Mouse (Mus musculus): ENCODE measurements at regions not wholly inside any gene's neighbourhood (a gene's known extent, or its start where the extent isn't known, plus 50 kb on each side); places are given as distances from the start of the nearest gene placed in this dataset.

DNA sequence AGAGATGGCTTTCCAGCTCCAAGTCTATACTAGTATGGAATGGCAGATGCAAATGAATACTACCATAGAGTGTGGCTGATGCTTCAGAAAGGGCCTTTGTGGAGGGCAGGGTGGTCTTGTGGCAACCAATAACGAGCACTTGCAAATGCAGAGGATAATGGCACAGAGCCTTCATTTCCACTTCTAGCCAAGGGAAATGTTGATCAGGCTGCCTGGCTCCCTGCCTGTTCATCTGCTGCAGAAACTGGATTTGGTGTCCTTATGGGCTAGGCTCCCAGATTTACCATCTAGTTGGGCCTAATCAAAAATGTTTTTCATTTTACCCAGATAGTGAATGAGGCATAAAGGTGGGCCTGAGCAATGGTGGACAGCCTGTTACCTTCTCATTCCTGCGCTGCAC lies 110.7 kb upstream of the Dab1 start:
- no peak for DNase-seq (ENCODE audit: low spot score)
- ATAC-seq (ENCODE audit: low read depth) = no peak
- no peak overlapping the region for H3K27ac ChIP-seq (replicated peaks; ENCODE audit: low read depth, low read length)
- no peaks in the 10 kb centered on the region for H3K27me3 ChIP-seq (replicated peaks; ENCODE audit: control insufficient read depth, insufficient read depth, low read length)
- no peaks in the 10 kb centered on the region for H3K36me3 ChIP-seq (ENCODE audit: control insufficient read depth, insufficient read depth, low read length)
- 57% methylated on average over 2 of the region's 2 CpGs for WGBS
- H3K4me3 ChIP-seq (ENCODE audit: low read depth, low read length) = no peak overlapping the region
- H3K9me3 ChIP-seq (ENCODE audit: control insufficient read depth, low read length) = no peaks in the 10 kb centered on the region
- no peaks in the 10 kb centered on the region for H3K4me1 ChIP-seq (ENCODE audit: control insufficient read depth, insufficient read depth, low read length)
- no peak overlapping the region for H3K4me2 ChIP-seq (ENCODE audit: low read depth, low read length)
- no peak overlapping the region for H3K9ac ChIP-seq (ENCODE audit: low read depth, low read length)

GRCm38 (mm10) chr4:103512901-103513300 lies 106.3 kb upstream of the Dab1 start:
- H3K4me1 ChIP-seq (ENCODE audit: control insufficient read depth, insufficient read depth, low read length) = no peaks in the 10 kb centered on the region
- H3K27me3 ChIP-seq (replicated peaks; ENCODE audit: control insufficient read depth, insufficient read depth, low read length) = no peaks in the 10 kb centered on the region
- ATAC-seq (ENCODE audit: low read depth) (no peak), DNase-seq (ENCODE audit: low spot score) (no peak)
- no peaks in the 10 kb centered on the region for H3K9me3 ChIP-seq (ENCODE audit: control insufficient read depth, low read length)
- H3K4me3 ChIP-seq (ENCODE audit: low read depth, low read length) = no peak overlapping the region
- WGBS = 68% methylated on average over 1 of the region's 1 CpGs
- H3K27ac ChIP-seq (replicated peaks; ENCODE audit: low read depth, low read length) = no peak overlapping the region
- H3K4me2 ChIP-seq (ENCODE audit: low read depth, low read length) = no peak overlapping the region
- H3K9ac ChIP-seq (ENCODE audit: low read depth, low read length) = no peak overlapping the region
- H3K36me3 ChIP-seq (ENCODE audit: control insufficient read depth, insufficient read depth, low read length) = no peaks in the 10 kb centered on the region

GRCm38 (mm10) chr4:103521870-103522609 lies 97.1 kb upstream of the Dab1 start:
- Histone ChIP-seq H3K4me3 (ENCODE audit: low read depth, low read length) (no peak overlapping the region), H3K27ac (replicated peaks; ENCODE audit: low read depth, low read length) (no peak overlapping the region), H3K27me3 (replicated peaks; ENCODE audit: control insufficient read depth, insufficient read depth, low read length) (no peaks in the 10 kb centered on the region), H3K9me3 (ENCODE audit: control insufficient read depth, low read length) (no peaks in the 10 kb centered on the region), H3K4me2 (ENCODE audit: low read depth, low read length) (no peak overlapping the region), H3K4me1 (ENCODE audit: control insufficient read depth, insufficient read depth, low read length) (no peaks in the 10 kb centered on the region), H3K9ac (ENCODE audit: low read depth, low read length) (no peak overlapping the region), H3K36me3 (ENCODE audit: control insufficient read depth, insufficient read depth, low read length) (no peaks in the 10 kb centered on the region)
- ATAC-seq (ENCODE audit: low read depth) (no peak), DNase-seq (ENCODE audit: low spot score) (no peak)
- WGBS = 64% methylated on average over 5 of the region's 5 CpGs

GRCm38 (mm10) chr4:103536534-103537265 lies 82.5 kb upstream of the Dab1 start:
- H3K4me1 ChIP-seq (ENCODE audit: control insufficient read depth, insufficient read depth, low read length) = no peaks in the 10 kb centered on the region
- no peaks in the 10 kb centered on the region for H3K36me3 ChIP-seq (ENCODE audit: control insufficient read depth, insufficient read depth, low read length)
- WGBS = 43% methylated on average over 6 of the region's 6 CpGs
- H3K4me3 ChIP-seq (ENCODE audit: low read depth, low read length) = no peak overlapping the region
- DNase-seq (ENCODE audit: low spot score) (no peak), ATAC-seq (ENCODE audit: low read depth) (no peak)
- no peak overlapping the region for H3K9ac ChIP-seq (ENCODE audit: low read depth, low read length)
- H3K4me2 ChIP-seq (ENCODE audit: low read depth, low read length) = no peak overlapping the region
- no peak overlapping the region for H3K27ac ChIP-seq (replicated peaks; ENCODE audit: low read depth, low read length)
- no peaks in the 10 kb centered on the region for H3K27me3 ChIP-seq (replicated peaks; ENCODE audit: control insufficient read depth, insufficient read depth, low read length)
- no peaks in the 10 kb centered on the region for H3K9me3 ChIP-seq (ENCODE audit: control insufficient read depth, low read length)

DNA sequence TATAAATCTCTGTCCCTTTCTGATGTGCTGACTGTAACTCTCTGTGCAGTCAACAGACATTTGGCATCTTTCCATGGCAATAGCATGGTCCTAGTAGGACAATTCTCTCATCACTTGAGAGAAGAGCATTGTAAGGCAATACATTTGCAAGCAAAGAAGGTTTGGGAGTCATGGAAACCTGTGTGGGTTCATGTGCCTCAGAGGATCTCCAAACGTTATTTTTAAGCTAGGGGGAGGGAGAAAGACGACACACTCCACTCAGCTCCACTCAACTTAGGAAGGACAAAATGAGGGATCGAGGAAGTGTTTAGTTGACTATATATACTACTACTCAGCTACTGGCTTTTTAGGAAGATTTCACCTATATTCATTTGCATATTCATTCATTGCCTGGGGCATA lies 78.2 kb upstream of the Dab1 start:
- 60% methylated on average over 3 of the region's 3 CpGs for WGBS
- ATAC-seq (ENCODE audit: low read depth) = no peak
- no peaks in the 10 kb centered on the region for H3K9me3 ChIP-seq (ENCODE audit: control insufficient read depth, low read length)
- no peaks in the 10 kb centered on the region for H3K27me3 ChIP-seq (replicated peaks; ENCODE audit: control insufficient read depth, insufficient read depth, low read length)
- H3K4me3 ChIP-seq (ENCODE audit: low read depth, low read length) = no peak overlapping the region
- DNase-seq (ENCODE audit: low spot score) = no peak
- H3K4me2 ChIP-seq (ENCODE audit: low read depth, low read length) = no peak overlapping the region
- no peak overlapping the region for H3K27ac ChIP-seq (replicated peaks; ENCODE audit: low read depth, low read length)
- H3K36me3 ChIP-seq (ENCODE audit: control insufficient read depth, insufficient read depth, low read length) = no peaks in the 10 kb centered on the region
- H3K9ac ChIP-seq (ENCODE audit: low read depth, low read length) = no peak overlapping the region
- H3K4me1 ChIP-seq (ENCODE audit: control insufficient read depth, insufficient read depth, low read length) = no peaks in the 10 kb centered on the region

DNA sequence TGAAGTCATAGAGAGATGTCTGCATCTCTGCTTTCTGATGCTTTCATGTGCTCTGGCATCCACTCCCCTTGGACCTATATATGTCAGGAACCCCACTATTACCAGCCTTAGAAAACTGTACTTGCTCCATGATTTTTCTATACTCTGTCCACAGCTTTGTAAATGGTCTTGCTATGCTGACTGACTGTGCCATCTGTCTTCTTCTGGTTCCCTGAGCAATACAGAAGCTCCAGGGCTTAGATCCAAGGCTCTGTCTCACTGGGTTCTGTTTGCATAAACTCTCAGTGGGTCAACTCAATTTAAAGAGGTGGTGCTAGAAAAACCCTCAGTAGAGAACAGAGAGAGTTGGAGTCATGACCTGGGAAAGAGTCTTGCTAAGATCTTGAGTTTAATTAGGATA lies 71.9 kb upstream of the Dab1 start:
- H3K4me3 ChIP-seq (ENCODE audit: low read depth, low read length) = no peak overlapping the region
- no peaks in the 10 kb centered on the region for H3K27me3 ChIP-seq (replicated peaks; ENCODE audit: control insufficient read depth, insufficient read depth, low read length)
- no peaks in the 10 kb centered on the region for H3K36me3 ChIP-seq (ENCODE audit: control insufficient read depth, insufficient read depth, low read length)
- DNase-seq (ENCODE audit: low spot score) = no peak
- no peaks in the 10 kb centered on the region for H3K4me1 ChIP-seq (ENCODE audit: control insufficient read depth, insufficient read depth, low read length)
- ATAC-seq (ENCODE audit: low read depth) = no peak
- no peak overlapping the region for H3K9ac ChIP-seq (ENCODE audit: low read depth, low read length)
- H3K27ac ChIP-seq (replicated peaks; ENCODE audit: low read depth, low read length) = no peak overlapping the region
- H3K4me2 ChIP-seq (ENCODE audit: low read depth, low read length) = no peak overlapping the region
- no peaks in the 10 kb centered on the region for H3K9me3 ChIP-seq (ENCODE audit: control insufficient read depth, low read length)

- Histone ChIP-seq H3K9ac (ENCODE audit: low read depth, low read length) (no peak overlapping the region), H3K27ac (replicated peaks; ENCODE audit: low read depth, low read length) (no peak overlapping the region), H3K9me3 (ENCODE audit: control insufficient read depth, low read length) (no peaks in the 10 kb centered on the region), H3K4me2 (ENCODE audit: low read depth, low read length) (no peak overlapping the region), H3K4me3 (ENCODE audit: low read depth, low read length) (no peak overlapping the region), H3K36me3 (ENCODE audit: control insufficient read depth, insufficient read depth, low read length) (no peaks in the 10 kb centered on the region), H3K4me1 (ENCODE audit: control insufficient read depth, insufficient read depth, low read length) (no peaks in the 10 kb centered on the region), H3K27me3 (replicated peaks; ENCODE audit: control insufficient read depth, insufficient read depth, low read length) (no peaks in the 10 kb centered on the region)
- ATAC-seq (ENCODE audit: low read depth) (no peak), DNase-seq (ENCODE audit: low spot score) (peak; percentile 5)
- 73% methylated on average over 3 of the region's 3 CpGs for WGBS
Observed at GRCm38 (mm10) chr4:103552476-103552875, 66.7 kb upstream of the Dab1 start.

- DNase-seq (ENCODE audit: low spot score) (peak; percentile 33), ATAC-seq (ENCODE audit: low read depth) (no peak)
- Histone ChIP-seq H3K4me1 (ENCODE audit: control insufficient read depth, insufficient read depth, low read length) (no peaks in the 10 kb centered on the region), H3K4me2 (ENCODE audit: low read depth, low read length) (no peak overlapping the region), H3K27ac (replicated peaks; ENCODE audit: low read depth, low read length) (no peak overlapping the region), H3K9me3 (ENCODE audit: control insufficient read depth, low read length) (no peaks in the 10 kb centered on the region), H3K9ac (ENCODE audit: low read depth, low read length) (no peak overlapping the region), H3K4me3 (ENCODE audit: low read depth, low read length) (no peak overlapping the region), H3K36me3 (ENCODE audit: control insufficient read depth, insufficient read depth, low read length) (no peaks in the 10 kb centered on the region), H3K27me3 (replicated peaks; ENCODE audit: control insufficient read depth, insufficient read depth, low read length) (no peaks in the 10 kb centered on the region)
- 47% methylated on average over 4 of the region's 4 CpGs for WGBS
Observed at GRCm38 (mm10) chr4:103553188-103553587, 66.0 kb upstream of the Dab1 start.

DNA sequence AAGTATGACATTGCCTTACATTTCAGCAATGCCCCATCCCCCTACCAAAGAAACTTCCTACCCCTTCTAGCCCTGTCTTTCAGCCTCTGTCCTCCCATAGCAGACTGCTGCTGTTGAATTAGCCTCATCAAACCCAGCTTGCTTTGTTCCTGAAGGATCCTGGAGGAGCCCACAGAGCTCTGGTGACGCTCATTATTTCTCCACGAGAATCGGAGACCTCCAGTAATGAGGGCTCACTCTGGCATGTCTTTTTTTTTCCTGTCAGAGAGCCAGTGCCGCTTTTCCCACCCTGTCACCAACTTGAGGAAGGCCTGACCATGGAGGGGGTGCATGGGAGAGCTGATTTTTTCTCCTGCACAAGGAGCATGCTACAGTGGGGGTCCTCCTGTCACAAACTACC lies 64.6 kb upstream of the Dab1 start:
- H3K36me3 ChIP-seq (ENCODE audit: control insufficient read depth, insufficient read depth, low read length) = no peaks in the 10 kb centered on the region
- H3K27me3 ChIP-seq (replicated peaks; ENCODE audit: control insufficient read depth, insufficient read depth, low read length) = no peaks in the 10 kb centered on the region
- H3K27ac ChIP-seq (replicated peaks; ENCODE audit: low read depth, low read length) = no peak overlapping the region
- no peak overlapping the region for H3K9ac ChIP-seq (ENCODE audit: low read depth, low read length)
- no peak overlapping the region for H3K4me2 ChIP-seq (ENCODE audit: low read depth, low read length)
- H3K9me3 ChIP-seq (ENCODE audit: control insufficient read depth, low read length) = no peaks in the 10 kb centered on the region
- no peaks in the 10 kb centered on the region for H3K4me1 ChIP-seq (ENCODE audit: control insufficient read depth, insufficient read depth, low read length)
- no peak for ATAC-seq (ENCODE audit: low read depth)
- WGBS = 67% methylated on average over 4 of the region's 4 CpGs
- H3K4me3 ChIP-seq (ENCODE audit: low read depth, low read length) = no peak overlapping the region
- peak; percentile 13 for DNase-seq (ENCODE audit: low spot score)
